Mouse (Mus musculus): ENCODE data around the gene Bicd2. TPM values are rescaled to one million over a fixed set of nuclear protein-coding genes. Genes with fewer than 3 reads are reported as not detected.

Gene Bicd2
- polyA plus RNA-seq, 1 experiment from 2014 or later: 24.2 TPM

GRCm38 (mm10) chr13:49308206-49308605, 33.2 kb upstream of the Bicd2 start:
- no peak overlapping the region for H3K4me2 ChIP-seq (replicated peaks; ENCODE audit: low read depth, low read length)
- H3K9ac ChIP-seq (replicated peaks; ENCODE audit: low read depth, low read length): no peak overlapping the region

GRCm38 (mm10) chr13:49308861-49309403, 32.5 kb upstream of the Bicd2 start:
- no peak overlapping the region for H3K9ac ChIP-seq (replicated peaks; ENCODE audit: low read depth, low read length)
- no peak overlapping the region for H3K4me3 ChIP-seq (ENCODE audit: low read depth, low read length)
- no peak overlapping the region for H3K4me2 ChIP-seq (replicated peaks; ENCODE audit: low read depth, low read length)
- 77% methylated on average over 16 of the region's 16 CpGs for WGBS
- no peak for ATAC-seq (ENCODE audit: insufficient number of reproducible peaks, insufficient read depth, low FRiP score, low read depth)
- no peak overlapping the region for H3K27ac ChIP-seq (ENCODE audit: low read length)
- H3K9me3 ChIP-seq (ENCODE audit: control insufficient read depth, low read depth, low read length): no peaks in the 10 kb centered on the region
- no peaks in the 10 kb centered on the region for H3K27me3 ChIP-seq (ENCODE audit: control insufficient read depth, insufficient read depth, low read length)
- H3K36me3 ChIP-seq (ENCODE audit: control insufficient read depth, insufficient read depth, low read length): no peaks in the 10 kb centered on the region
- H3K4me1 ChIP-seq (ENCODE audit: control insufficient read depth, insufficient read depth, low read length): 0 out of 2 replicates have a peak, but pooled peaks cover 9% of the 10 kb centered on the region

More at GRCm38 (mm10) chr13:49308206-49308605, 33.2 kb upstream of the Bicd2 start:
- 94% methylated on average over 4 of the region's 4 CpGs for WGBS
- H3K27me3 ChIP-seq (ENCODE audit: control insufficient read depth, insufficient read depth, low read length): no peaks in the 10 kb centered on the region
- 0 out of 2 replicates have a peak, but pooled peaks cover 9% of the 10 kb centered on the region for H3K4me1 ChIP-seq (ENCODE audit: control insufficient read depth, insufficient read depth, low read length)
- ATAC-seq (ENCODE audit: insufficient number of reproducible peaks, insufficient read depth, low FRiP score, low read depth): no peak
- H3K4me3 ChIP-seq (ENCODE audit: low read depth, low read length): no peak overlapping the region
- H3K9me3 ChIP-seq (ENCODE audit: control insufficient read depth, low read depth, low read length): no peaks in the 10 kb centered on the region
- no peaks in the 10 kb centered on the region for H3K36me3 ChIP-seq (ENCODE audit: control insufficient read depth, insufficient read depth, low read length)
- H3K27ac ChIP-seq (ENCODE audit: low read length): peak overlapping the region; percentile 75; the same call in 1 of the 2 replicates

- no peak for ATAC-seq (ENCODE audit: insufficient number of reproducible peaks, insufficient read depth, low FRiP score, low read depth)
- H3K4me1 ChIP-seq (ENCODE audit: control insufficient read depth, insufficient read depth, low read length): 0 out of 2 replicates have a peak, but pooled peaks cover 9% of the 10 kb centered on the region
- no peaks in the 10 kb centered on the region for H3K36me3 ChIP-seq (ENCODE audit: control insufficient read depth, insufficient read depth, low read length)
- no peaks in the 10 kb centered on the region for H3K27me3 ChIP-seq (ENCODE audit: control insufficient read depth, insufficient read depth, low read length)
- H3K4me2 ChIP-seq (replicated peaks; ENCODE audit: low read depth, low read length): no peak overlapping the region
- no peaks in the 10 kb centered on the region for H3K9me3 ChIP-seq (ENCODE audit: control insufficient read depth, low read depth, low read length)
- 77% methylated on average over 1 of the region's 1 CpGs for WGBS
- no peak overlapping the region for H3K27ac ChIP-seq (ENCODE audit: low read length)
- H3K9ac ChIP-seq (replicated peaks; ENCODE audit: low read depth, low read length): no peak overlapping the region
- H3K4me3 ChIP-seq (ENCODE audit: low read depth, low read length): no peak overlapping the region
These were observed 31.9 kb upstream of the Bicd2 start for GRCm38 (mm10) chr13:49309501-49309900.

DNA sequence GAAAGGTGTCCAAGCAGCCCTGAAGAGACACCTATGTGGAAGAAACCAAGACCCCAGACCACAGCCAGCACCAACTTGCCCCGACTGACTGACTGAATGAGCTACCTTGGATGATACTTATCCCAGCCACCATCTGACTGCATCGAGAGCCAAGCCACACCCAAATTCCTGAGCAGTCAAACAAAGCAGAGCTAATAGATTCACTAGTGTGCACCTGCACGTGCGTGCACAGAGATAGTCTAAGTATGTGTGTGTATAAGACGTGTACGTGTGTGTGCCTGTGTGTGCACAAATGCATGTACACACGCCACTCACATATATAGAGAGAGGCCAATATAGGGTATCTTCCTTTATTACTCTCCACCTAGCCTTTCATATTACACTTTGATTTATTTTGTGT, 29.7 kb upstream of the Bicd2 start:
- Histone ChIP-seq H3K27me3 (ENCODE audit: control insufficient read depth, insufficient read depth, low read length) (no peaks in the 10 kb centered on the region), H3K9ac (replicated peaks; ENCODE audit: low read depth, low read length) (no peak overlapping the region), H3K36me3 (ENCODE audit: control insufficient read depth, insufficient read depth, low read length) (no peaks in the 10 kb centered on the region), H3K9me3 (ENCODE audit: control insufficient read depth, low read depth, low read length) (no peaks in the 10 kb centered on the region), H3K4me2 (replicated peaks; ENCODE audit: low read depth, low read length) (no peak overlapping the region), H3K27ac (ENCODE audit: low read length) (no peak overlapping the region), H3K4me3 (ENCODE audit: low read depth, low read length) (no peak overlapping the region), H3K4me1 (ENCODE audit: control insufficient read depth, insufficient read depth, low read length) (peaks cover 9% of the 10 kb centered on the region; the same call in 1 of the 2 replicates)
- WGBS: 62% methylated on average over 7 of the region's 7 CpGs
- no peak for ATAC-seq (ENCODE audit: insufficient number of reproducible peaks, insufficient read depth, low FRiP score, low read depth)

- Histone ChIP-seq H3K4me3 (ENCODE audit: low read depth, low read length) (no peak overlapping the region), H3K27ac (ENCODE audit: low read length) (no peak overlapping the region), H3K36me3 (ENCODE audit: control insufficient read depth, insufficient read depth, low read length) (no peaks in the 10 kb centered on the region), H3K9ac (replicated peaks; ENCODE audit: low read depth, low read length) (no peak overlapping the region), H3K4me2 (replicated peaks; ENCODE audit: low read depth, low read length) (no peak overlapping the region), H3K9me3 (ENCODE audit: control insufficient read depth, low read depth, low read length) (no peaks in the 10 kb centered on the region), H3K27me3 (ENCODE audit: control insufficient read depth, insufficient read depth, low read length) (no peaks in the 10 kb centered on the region), H3K4me1 (ENCODE audit: control insufficient read depth, insufficient read depth, low read length) (peaks cover 15% of the 10 kb centered on the region)
- 37% methylated on average over 9 of the region's 9 CpGs for WGBS
- no peak for ATAC-seq (ENCODE audit: insufficient number of reproducible peaks, insufficient read depth, low FRiP score, low read depth)
These were observed 24.8 kb upstream of the Bicd2 start for GRCm38 (mm10) chr13:49316386-49317162.

DNA sequence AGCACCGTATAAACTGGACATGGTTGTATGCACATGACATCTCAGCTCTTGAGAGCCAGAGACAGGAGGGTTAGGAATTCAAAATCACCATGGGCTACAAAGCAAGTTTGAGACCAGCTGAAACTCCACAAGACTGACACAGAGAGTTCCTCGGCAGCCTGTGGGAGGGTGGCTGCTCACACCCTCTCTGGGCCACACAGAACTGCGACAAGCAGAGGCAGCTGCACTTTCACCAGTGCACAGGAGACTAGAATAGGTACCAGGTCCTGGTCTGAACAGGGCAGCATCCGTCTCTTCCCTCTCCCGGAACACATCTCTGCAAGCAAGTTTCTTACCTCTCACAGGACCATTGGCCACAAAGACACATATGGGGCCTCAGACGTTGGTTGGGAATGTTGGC, 23.9 kb upstream of the Bicd2 start:
- peaks cover 15% of the 10 kb centered on the region for H3K4me1 ChIP-seq (ENCODE audit: control insufficient read depth, insufficient read depth, low read length)
- no peaks in the 10 kb centered on the region for H3K9me3 ChIP-seq (ENCODE audit: control insufficient read depth, low read depth, low read length)
- no peak for ATAC-seq (ENCODE audit: insufficient number of reproducible peaks, insufficient read depth, low FRiP score, low read depth)
- H3K4me2 ChIP-seq (replicated peaks; ENCODE audit: low read depth, low read length): no peak overlapping the region
- H3K4me3 ChIP-seq (ENCODE audit: low read depth, low read length): no peak overlapping the region
- 76% methylated on average over 6 of the region's 6 CpGs for WGBS
- H3K27ac ChIP-seq (ENCODE audit: low read length): no peak overlapping the region
- H3K27me3 ChIP-seq (ENCODE audit: control insufficient read depth, insufficient read depth, low read length): no peaks in the 10 kb centered on the region
- H3K36me3 ChIP-seq (ENCODE audit: control insufficient read depth, insufficient read depth, low read length): no peaks in the 10 kb centered on the region
- H3K9ac ChIP-seq (replicated peaks; ENCODE audit: low read depth, low read length): no peak overlapping the region

- no peak for ATAC-seq (ENCODE audit: insufficient number of reproducible peaks, insufficient read depth, low FRiP score, low read depth)
- 90% methylated on average over 7 of the region's 7 CpGs for whole genome bisulfite sequencing
These were observed 23.5 kb upstream of the Bicd2 start for GRCm38 (mm10) chr13:49317914-49318313.

GRCm38 (mm10) chr13:49320040-49320439, 21.3 kb upstream of the Bicd2 start, which contains the start of gene Fgd3:
Gene Fgd3, minus strand, starts transcription at chr13:49320311.
- Histone ChIP-seq H3K27me3 (ENCODE audit: control insufficient read depth, insufficient read depth, low read length) (no peaks in the 10 kb centered on the region), H3K9me3 (ENCODE audit: control insufficient read depth, low read depth, low read length) (no peaks in the 10 kb centered on the region), H3K9ac (replicated peaks; ENCODE audit: low read depth, low read length) (no peak within 1 kb of the TSS), H3K4me2 (replicated peaks; ENCODE audit: low read depth, low read length) (peak within 1 kb of the TSS; percentile 39), H3K27ac (ENCODE audit: low read length) (no peak within 1 kb of the TSS), H3K36me3 (ENCODE audit: control insufficient read depth, insufficient read depth, low read length) (no peaks in the 10 kb centered on the region), H3K4me3 (ENCODE audit: low read depth, low read length) (0 out of 2 replicates have a peak within 1 kb of the TSS, but pooled peaks have one; percentile 1), H3K4me1 (ENCODE audit: control insufficient read depth, insufficient read depth, low read length) (peaks cover 15% of the 10 kb centered on the region)
- WGBS: 3% methylated on average over 10 of the region's 10 CpGs
- peak; percentile 77 for ATAC-seq (ENCODE audit: insufficient number of reproducible peaks, insufficient read depth, low FRiP score, low read depth)

More at GRCm38 (mm10) chr13:49317914-49318313, 23.5 kb upstream of the Bicd2 start:
- Histone ChIP-seq H3K27me3 (ENCODE audit: control insufficient read depth, insufficient read depth, low read length) (no peaks in the 10 kb centered on the region), H3K4me3 (ENCODE audit: low read depth, low read length) (no peak overlapping the region), H3K9ac (replicated peaks; ENCODE audit: low read depth, low read length) (no peak overlapping the region), H3K36me3 (ENCODE audit: control insufficient read depth, insufficient read depth, low read length) (no peaks in the 10 kb centered on the region), H3K4me2 (replicated peaks; ENCODE audit: low read depth, low read length) (no peak overlapping the region), H3K4me1 (ENCODE audit: control insufficient read depth, insufficient read depth, low read length) (peaks cover 15% of the 10 kb centered on the region), H3K9me3 (ENCODE audit: control insufficient read depth, low read depth, low read length) (no peaks in the 10 kb centered on the region), H3K27ac (ENCODE audit: low read length) (no peak overlapping the region)

Data from stomach, embryonic 14.5 days (tissue).